In the genomic region with DNA sequence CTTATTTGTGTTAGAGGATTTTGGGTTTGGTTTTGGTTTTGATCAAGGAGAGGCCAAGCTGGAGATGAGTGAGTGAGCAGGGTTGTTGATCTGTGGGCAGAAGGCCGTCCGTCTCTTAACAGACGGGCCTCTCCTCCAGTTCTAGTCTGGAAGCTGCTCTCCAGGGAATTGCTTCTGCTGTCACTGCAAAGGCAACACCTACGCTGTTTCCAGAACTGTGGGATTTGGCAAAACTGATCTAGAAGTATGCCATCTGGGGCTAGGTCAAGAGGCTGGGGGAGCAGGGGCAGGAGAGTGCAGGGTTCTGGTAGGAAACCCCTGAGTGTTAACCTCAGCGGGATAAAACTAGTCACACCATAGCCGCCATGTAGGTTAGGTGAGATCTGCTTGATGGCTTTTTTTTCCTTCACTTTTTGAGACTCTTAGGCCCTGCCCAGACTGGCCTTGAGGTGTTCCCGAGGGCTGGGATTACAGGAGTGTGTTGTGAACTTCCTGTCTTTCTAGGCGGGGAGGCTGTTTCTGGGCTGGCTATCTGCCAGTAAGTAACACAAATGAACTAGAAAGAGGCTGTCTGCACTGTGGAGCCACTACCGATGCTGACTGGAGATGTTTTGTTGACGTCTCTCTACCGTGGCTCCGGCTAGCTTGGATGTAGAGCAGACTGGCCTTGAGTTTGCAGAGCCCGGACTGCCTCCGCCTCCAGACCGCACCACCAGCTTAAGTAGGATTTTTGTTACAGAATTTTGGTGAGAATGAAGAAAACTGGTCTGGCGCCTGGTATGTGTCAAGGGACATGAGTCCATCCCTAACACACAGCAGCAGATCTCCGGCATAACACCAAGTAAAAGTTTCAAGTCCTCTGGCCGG, we compare ENCODE assay signal across 8 mouse cellular contexts. TPM values are rescaled to one million over a fixed set of nuclear protein-coding genes. Genes with fewer than 3 reads are reported as not detected.
A peak's percentile ranks its signal among the peaks of the same experiment; 100 is the strongest.
DNase-seq lines count a peak whose midpoint lies in the region; ATAC-seq and TF ChIP-seq lines count a peak whose summit lies in the region.

Gene Atp6v1g2, plus strand, starts transcription at position 547 of the 867 bp plus-strand sequence.

- H3K27me3 ChIP-seq in heart, embryonic 14.5 days (ENCODE audit: control insufficient read depth, insufficient read depth, low read length), result no peaks in the 10 kb centered on the region
- no peaks in the 10 kb centered on the region for H3K27me3 ChIP-seq in CH12.LX (replicated peaks)
- no peaks in the 10 kb centered on the region for H3K27me3 ChIP-seq in embryonic facial prominence, embryonic 12.5 days
- no peaks in the 10 kb centered on the region for H3K27me3 ChIP-seq in kidney, postnatal 0 days (ENCODE audit: insufficient read depth, low read length)

- TF ChIP-seq RAD21 in CH12.LX (IDR thresholded peaks at IDR 0.05; ENCODE audit: low read depth, low read length), result no peak

- intact Hi-C loops in heart, postnatal 36 days (cut with DNase I), result no loop called here
- intact Hi-C loops in gastrocnemius, postnatal 36 days (cut with DNase I), result loop anchor here (2.0 kb wide), 1 partner anchor 55 kb away; no protein-coding TSS in a partner anchor

- peaks cover 7 to 25% of the 10 kb centered on the region in 2 experiments for H3K4me1 ChIP-seq in heart, embryonic 14.5 days (ENCODE audit: control insufficient read depth in 2 of 2, insufficient read depth in 2 of 2, low read length in 2 of 2)
- peaks cover 17 to 56% of the 10 kb centered on the region in 2 experiments for H3K4me1 ChIP-seq in CH12.LX (ENCODE audit: control insufficient read depth in 1 of 2, insufficient read depth in 2 of 2)
- peaks cover 32% of the 10 kb centered on the region; the same call in 1 of the 2 replicates for H3K4me1 ChIP-seq in embryonic facial prominence, embryonic 12.5 days
- H3K4me1 ChIP-seq in kidney, postnatal 0 days (replicated peaks; ENCODE audit: insufficient read depth, low read length), result peaks cover 20% of the 10 kb centered on the region

- H3K36me3 ChIP-seq in heart, embryonic 14.5 days (ENCODE audit: control insufficient read depth, insufficient read depth, low read length), result peaks cover 58% of the 10 kb centered on the region
- H3K36me3 ChIP-seq in CH12.LX (replicated peaks in 1 of 2; ENCODE audit: control insufficient read depth in 1 of 2, insufficient read depth in 1 of 2, low read length in 1 of 2), result peaks cover 25 to 56% of the 10 kb centered on the region in 2 experiments
- H3K36me3 ChIP-seq in embryonic facial prominence, embryonic 12.5 days, result peaks cover 28% of the 10 kb centered on the region
- peaks cover 21% of the 10 kb centered on the region for H3K36me3 ChIP-seq in kidney, postnatal 0 days (ENCODE audit: insufficient read depth, low read length)
- peaks cover 18% of the 10 kb centered on the region for H3K36me3 ChIP-seq in macrophage (ENCODE audit: inconsistent target)

- 60% methylated on average over 18 of the region's 18 CpGs for WGBS in heart, embryonic 14.5 days
- WGBS in embryonic facial prominence, embryonic 12.5 days, result 77% methylated on average over 18 of the region's 18 CpGs
- 50% methylated on average over 18 of the region's 18 CpGs for WGBS in kidney, postnatal 0 days
- WGBS in macrophage (ENCODE audit: missing documents), result 31% methylated on average over 18 of the region's 18 CpGs

- peak within 1 kb of the TSS in 1 of 2 experiments; percentile 67; a peak in 3 of 4 replicates for H3K4me3 ChIP-seq in heart, embryonic 14.5 days (ENCODE audit: control insufficient read depth in 1 of 2, insufficient read depth in 1 of 2, low read depth in 1 of 2, low read length in 2 of 2)
- peak within 1 kb of the TSS; percentile 67 to 100 (median 86) for H3K4me3 ChIP-seq in CH12.LX (replicated peaks in 1 of 3; ENCODE audit: low read depth in 2 of 3, low read length in 2 of 3, poor library complexity in 1 of 3)
- peak within 1 kb of the TSS; percentile 59; the same call in 1 of the 2 replicates for H3K4me3 ChIP-seq in embryonic facial prominence, embryonic 12.5 days
- H3K4me3 ChIP-seq in kidney, postnatal 0 days (replicated peaks; ENCODE audit: low read depth, low read length), result peak within 1 kb of the TSS; percentile 56; the same call in 1 of the 2 replicates
- peak within 1 kb of the TSS; percentile 55 for H3K4me3 ChIP-seq in macrophage (ENCODE audit: inconsistent target)

- TF ChIP-seq POLR2A in CH12.LX (IDR thresholded peaks at IDR 0.05; ENCODE audit: low read depth, low read length), result no peak

- H3K9me3 ChIP-seq in heart, embryonic 14.5 days (ENCODE audit: control insufficient read depth, low read length), result no peaks in the 10 kb centered on the region
- H3K9me3 ChIP-seq in CH12.LX (replicated peaks; ENCODE audit: low read length), result no peaks in the 10 kb centered on the region
- H3K9me3 ChIP-seq in embryonic facial prominence, embryonic 12.5 days, result no peaks in the 10 kb centered on the region
- no peaks in the 10 kb centered on the region for H3K9me3 ChIP-seq in kidney, postnatal 0 days (replicated peaks; ENCODE audit: low read length)

- dilution Hi-C loops in CH12.LX (cut with MboI; ENCODE audit: extremely low pct_ligation_motif_present, extremely low pct_unique_long_range_greater_than_20kb, low sequenced_read_pairs), result no loop called here

- no peak for DNase-seq in heart, postnatal 36 days
- DNase-seq in CH12.LX (ENCODE audit: extremely low read depth), result no peak
- peak; percentile 62 for DNase-seq in kidney, postnatal 0 days (ENCODE audit: low spot score)
- DNase-seq in gastrocnemius, postnatal 36 days, result no peak

- TF ChIP-seq EP300 in CH12.LX (IDR thresholded peaks at IDR 0.05; ENCODE audit: low read length), result no peak

- H3K27ac ChIP-seq in heart, embryonic 14.5 days (replicated peaks in 1 of 2; ENCODE audit: control insufficient read depth in 1 of 2, insufficient read depth in 1 of 2, low read depth in 2 of 2, low read length in 2 of 2), result peak within 1 kb of the TSS; percentile 63 to 86
- H3K27ac ChIP-seq in CH12.LX (ENCODE audit: insufficient read depth, low read depth) (peak within 1 kb of the TSS; percentile 95), macrophage (peak within 1 kb of the TSS; percentile 91)
- peak within 1 kb of the TSS; percentile 51 for H3K27ac ChIP-seq in embryonic facial prominence, embryonic 12.5 days
- H3K27ac ChIP-seq in kidney, postnatal 0 days, result peak within 1 kb of the TSS; percentile 94

- TF ChIP-seq CTCF in CH12.LX (conservative IDR thresholded peaks at IDR 0.05 in 1 of 2, IDR thresholded peaks at IDR 0.05 in 1 of 2; ENCODE audit: low read depth in 2 of 2, low read length in 2 of 2), result no peak
- TF ChIP-seq CTCF in kidney, postnatal 0 days (IDR thresholded peaks at IDR 0.05; ENCODE audit: low read depth), result no peak

- peak within 1 kb of the TSS; percentile 82 for H3K4me2 ChIP-seq in heart, embryonic 14.5 days (ENCODE audit: low read length)
- peak within 1 kb of the TSS; percentile 57; the same call in 1 of the 2 replicates for H3K4me2 ChIP-seq in CH12.LX (ENCODE audit: insufficient read depth, low read depth, poor library complexity, severe bottlenecking)
- H3K4me2 ChIP-seq in embryonic facial prominence, embryonic 12.5 days (replicated peaks), result peak within 1 kb of the TSS; percentile 85
- peak within 1 kb of the TSS; percentile 78 for H3K4me2 ChIP-seq in kidney, postnatal 0 days (ENCODE audit: low read length)

- H3K79me2 ChIP-seq in CH12.LX (replicated peaks; ENCODE audit: control insufficient read depth, extremely low read depth, insufficient read depth, poor library complexity, severe bottlenecking) (peaks cover 31% of the 10 kb centered on the region), macrophage (ENCODE audit: inconsistent target) (peaks cover 48% of the 10 kb centered on the region)

- peak within 1 kb of the TSS; percentile 91 for H3K9ac ChIP-seq in heart, embryonic 14.5 days (ENCODE audit: low read length)
- peak within 1 kb of the TSS; percentile 99 for H3K9ac ChIP-seq in CH12.LX (ENCODE audit: insufficient read depth, low read depth)
- H3K9ac ChIP-seq in embryonic facial prominence, embryonic 12.5 days, result no peak within 1 kb of the TSS; the same call in none of the 2 replicates
- 0 out of 2 replicates have a peak within 1 kb of the TSS, but pooled peaks have one; percentile 85 for H3K9ac ChIP-seq in kidney, postnatal 0 days (ENCODE audit: low read depth, low read length)

- 0 out of 2 replicates have a peak, but pooled peaks have one; percentile 9 for ATAC-seq in heart, embryonic 14.5 days (ENCODE audit: insufficient number of reproducible peaks, insufficient read depth, low FRiP score, low read depth)
- no peak for ATAC-seq in embryonic facial prominence, embryonic 12.5 days (ENCODE audit: insufficient number of reproducible peaks, insufficient read depth, low FRiP score, low TSS enrichment)
- no peak for ATAC-seq in kidney, postnatal 0 days (replicated peaks; ENCODE audit: low FRiP score, low read depth)
- no peak for ATAC-seq in inflammation-experienced regulatory T-cells, adult 6 months

- in situ Hi-C loops in CH12.LX (cut with MboI; ENCODE audit: low pct_ligation_motif_present, low pct_unique_long_range_greater_than_20kb, low sequenced_read_pairs), result loop anchor here (5.0 to 10.0 kb wide), 3 partner anchors 61 to 219 kb away; partner anchors contain the start of genes Ly6g5b and Vwa7

TF ChIP-seq in CH12.LX, 34 proteins besides CTCF, POLR2A, EP300 and RAD21 (continues in another document):
- TF ChIP-seq JUN (IDR thresholded peaks at IDR 0.05; ENCODE audit: insufficient read depth, low read depth, low read length) (no peak), PAX5 (IDR thresholded peaks at IDR 0.05; ENCODE audit: low read length) (no peak), ETS1 (conservative IDR thresholded peaks at IDR 0.05; ENCODE audit: low read depth, low read length) (no peak), ZKSCAN1 (IDR thresholded peaks at IDR 0.05; ENCODE audit: borderline replicate concordance, low read depth, low read length) (no peak), KAT2A (IDR thresholded peaks at IDR 0.05; ENCODE audit: insufficient replicate concordance, low read length) (no peak), SMC3 (IDR thresholded peaks at IDR 0.05; ENCODE audit: low read depth, low read length) (no peak)

RNA-seq across cellular contexts. Expression of gene Atp6v1g2, which starts in this region (rescaled TPM):
- 10.7 and 14.3 TPM in 2 replicates for polyA plus RNA-seq in heart, embryonic 14.5 days (2014; fragmentation: Nextera tagmentation; extraction: Ambion mirVana)
- total RNA-seq in heart, postnatal 36 days (2021), result 1 to 10 TPM; 2.0 to 2.6 TPM
- 0.76 and 0.88 TPM in 2 replicates for total RNA-seq in CH12.LX (2012; rRNA removed)
- 0.23 and 0.27 TPM in 2 replicates for total RNA-seq in CH12.LX (2014; rRNA removed)
- polyA plus RNA-seq in CH12.LX (2012; ENCODE audit: insufficient read length, low read depth), result 1.4 and 2.0 TPM in 2 replicates
- 4.5 and 5.5 TPM in 2 replicates for polyA plus RNA-seq in embryonic facial prominence, embryonic 12.5 days (2016; fragmentation: Nextera tagmentation; extraction: Ambion mirVana)
- polyA plus RNA-seq in kidney, postnatal 0 days (2015; fragmentation: Nextera tagmentation; extraction: Ambion mirVana), result 6.6 and 6.7 TPM in 2 replicates
- 10 to 100 TPM in 18 of 26 experiments, 1 to 10 TPM in 8; 4.2 to 28.2 (median 14.3) TPM for total RNA-seq in macrophage (2018; cell fraction: chromatin; rRNA removed)
- 1 to 10 TPM; 2.2 to 6.6 (median 3.8) TPM for total RNA-seq in macrophage (2018; cell fraction: cytosol; rRNA removed)
- total RNA-seq in macrophage (2018; cell fraction: nucleus; rRNA removed), result 10 to 100 TPM in 10 of 26 experiments, 1 to 10 TPM in 16; 4.8 to 33.5 (median 8.2) TPM
- polyA plus RNA-seq in macrophage (2018), result 5.0 to 12.5 TPM (median 6.9 TPM) in 3 replicates
- polyA plus RNA-seq in inflammation-experienced regulatory T-cells, adult 6 months (2017; shearing (Covaris generic)), result 1 to 10 TPM; 4.6 to 7.2 (median 5.9) TPM
- total RNA-seq in gastrocnemius, postnatal 36 days (2021), result 1 to 10 TPM; 1.7 to 2.4 TPM
